Mouse (Mus musculus): ENCODE data around the gene 2900026A02Rik.

Gene 2900026A02Rik

GRCm38 (mm10) chr5:113212156-113212835, 8.7 kb downstream of the 2900026A02Rik start:
- no peak for DNase-seq (ENCODE audit: low spot score in 2 of 2)

- DNase-seq (ENCODE audit: low spot score in 2 of 2), result no peak
Measured at GRCm38 (mm10) chr5:113210314-113210713, 10.7 kb downstream of the 2900026A02Rik start.

DNA sequence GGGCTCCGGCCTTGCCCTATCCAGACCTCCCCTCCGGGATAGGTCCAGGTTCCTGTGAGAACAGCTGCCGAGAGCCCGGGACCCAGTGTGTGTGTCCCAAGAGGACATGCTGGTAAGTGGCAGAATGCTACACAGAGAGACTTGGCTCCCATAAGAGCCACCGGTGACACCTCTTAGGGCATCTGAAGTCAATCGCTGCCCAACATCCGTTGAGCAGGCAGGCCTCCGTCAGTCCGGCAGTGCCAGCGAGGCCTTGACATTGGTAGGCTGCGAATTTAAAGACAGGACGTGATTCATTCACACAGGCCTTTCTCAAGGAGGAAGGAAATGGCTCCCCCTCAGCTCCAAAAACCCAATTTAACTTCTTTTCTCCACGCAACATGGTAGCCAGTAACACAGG, 11.1 kb downstream of the 2900026A02Rik start:
- no peak for DNase-seq (ENCODE audit: low spot score in 2 of 2)

GRCm38 (mm10) chr5:113209401-113209750, 11.7 kb downstream of the 2900026A02Rik start:
- DNase-seq (ENCODE audit: low spot score in 2 of 2), result no peak

- DNase-seq (ENCODE audit: low spot score in 2 of 2), result no peak
Measured at GRCm38 (mm10) chr5:113208622-113209400, 12.2 kb downstream of the 2900026A02Rik start.

DNA sequence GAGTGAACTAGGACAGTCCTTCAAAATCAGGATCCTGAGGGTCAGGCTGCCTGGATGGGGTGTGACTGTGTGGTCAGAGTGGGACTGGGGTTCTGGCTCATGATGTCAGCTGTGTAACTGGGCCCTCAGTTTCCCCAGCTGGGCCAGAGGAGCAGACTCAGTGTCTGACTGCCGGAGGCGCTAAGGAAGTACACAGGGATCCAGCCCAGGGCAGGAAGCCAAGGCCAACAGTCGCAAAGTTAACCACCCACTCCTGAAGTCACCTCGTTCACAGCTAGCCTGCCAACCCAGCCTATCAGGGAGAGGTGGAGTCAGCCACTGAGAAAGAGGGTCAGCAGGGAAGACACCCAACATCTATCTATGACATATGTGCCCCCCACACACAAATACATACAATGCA, 13.0 kb downstream of the 2900026A02Rik start:
- no peak for DNase-seq (ENCODE audit: low spot score in 2 of 2)

GRCm38 (mm10) chr5:113206670-113207352, 14.2 kb downstream of the 2900026A02Rik start:
- no peak for DNase-seq (ENCODE audit: low spot score in 2 of 2)

GRCm38 (mm10) chr5:113204193-113204592, 16.8 kb downstream of the 2900026A02Rik start:
- no peak for DNase-seq (ENCODE audit: low spot score in 2 of 2)

GRCm38 (mm10) chr5:113199772-113200134, 21.3 kb downstream of the 2900026A02Rik start:
- DNase-seq (ENCODE audit: low spot score in 2 of 2), result no peak

- no peak for DNase-seq (ENCODE audit: low spot score in 2 of 2)
Measured at GRCm38 (mm10) chr5:113199126-113199771, 21.8 kb downstream of the 2900026A02Rik start.

- DNase-seq (ENCODE audit: low spot score in 2 of 2), result no peak
Measured at GRCm38 (mm10) chr5:113196916-113197794, 23.9 kb downstream of the 2900026A02Rik start.

GRCm38 (mm10) chr5:113195907-113196306, 25.1 kb downstream of the 2900026A02Rik start:
- DNase-seq (ENCODE audit: low spot score in 2 of 2), result no peak

DNA sequence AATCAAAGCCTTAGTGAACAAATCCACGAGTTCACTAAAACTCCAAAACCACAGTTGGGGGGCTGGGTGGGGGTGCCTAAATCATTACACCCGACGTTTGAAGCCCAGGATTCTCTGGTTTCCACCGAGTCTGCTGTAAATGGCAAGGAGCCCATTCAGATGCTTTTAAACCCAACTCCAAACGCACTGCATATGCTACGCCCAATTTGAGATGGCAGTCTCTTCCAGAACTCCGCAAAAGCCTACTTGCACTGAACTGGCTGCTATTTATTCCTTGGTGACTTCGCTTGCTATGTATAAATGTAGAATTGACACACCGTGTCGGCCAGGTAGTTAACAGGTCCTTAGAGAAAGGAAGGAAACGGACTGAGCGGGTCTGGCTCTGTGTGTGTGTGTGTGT, 25.6 kb downstream of the 2900026A02Rik start:
- DNase-seq (ENCODE audit: low spot score in 2 of 2), result no peak

- DNase-seq (ENCODE audit: low spot score in 2 of 2), result no peak
Measured at GRCm38 (mm10) chr5:113193762-113194161, 27.3 kb downstream of the 2900026A02Rik start.

DNA sequence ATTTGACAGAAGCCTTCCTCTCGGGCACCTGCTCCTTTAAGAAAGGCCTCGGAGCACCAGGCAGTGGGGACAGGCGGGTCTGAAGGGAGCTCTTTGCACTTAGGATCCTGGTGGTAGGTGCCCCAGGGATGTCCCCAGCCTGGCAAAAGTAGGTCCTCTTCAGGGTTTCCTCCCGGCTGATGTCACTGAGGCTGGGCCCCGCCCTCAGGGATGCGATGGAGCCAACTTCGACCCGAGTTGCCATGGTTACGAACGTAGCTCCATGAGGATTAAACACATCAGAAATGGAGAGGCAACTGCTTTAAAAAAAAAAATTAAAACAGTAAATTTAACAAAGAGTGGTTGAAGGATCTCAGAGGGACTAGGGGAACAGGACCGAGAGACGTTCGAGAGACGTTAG, 29.1 kb downstream of the 2900026A02Rik start:
- DNase-seq (ENCODE audit: low spot score in 2 of 2), result no peak

- DNase-seq (ENCODE audit: low spot score in 2 of 2), result no peak
Measured at GRCm38 (mm10) chr5:113190558-113190957, 30.5 kb downstream of the 2900026A02Rik start.

DNA sequence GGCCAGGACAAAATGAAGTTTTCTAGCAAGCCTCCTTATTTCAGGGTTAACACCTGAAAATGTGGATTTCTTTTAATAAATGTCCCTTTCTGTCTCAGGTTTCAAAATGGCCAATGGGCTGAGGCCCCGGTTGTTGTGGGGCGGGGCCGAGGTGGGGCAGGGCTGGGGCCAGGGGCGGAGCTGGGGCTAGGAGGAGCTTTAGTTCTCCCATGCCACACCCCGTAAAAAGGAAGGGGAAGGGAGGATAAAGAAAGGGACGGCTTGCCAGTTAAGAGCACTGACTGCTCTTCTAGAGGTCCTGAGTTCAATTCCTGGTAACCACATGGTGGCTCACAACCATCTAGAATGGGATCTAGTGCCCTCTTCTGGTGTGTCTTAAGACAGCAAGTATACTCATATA, 39.6 kb downstream of the 2900026A02Rik start:
- no peak for DNase-seq (ENCODE audit: low spot score in 2 of 2)

- DNase-seq (ENCODE audit: low spot score in 2 of 2), result no peak
Measured at GRCm38 (mm10) chr5:113180755-113181154, 40.3 kb downstream of the 2900026A02Rik start.

DNA sequence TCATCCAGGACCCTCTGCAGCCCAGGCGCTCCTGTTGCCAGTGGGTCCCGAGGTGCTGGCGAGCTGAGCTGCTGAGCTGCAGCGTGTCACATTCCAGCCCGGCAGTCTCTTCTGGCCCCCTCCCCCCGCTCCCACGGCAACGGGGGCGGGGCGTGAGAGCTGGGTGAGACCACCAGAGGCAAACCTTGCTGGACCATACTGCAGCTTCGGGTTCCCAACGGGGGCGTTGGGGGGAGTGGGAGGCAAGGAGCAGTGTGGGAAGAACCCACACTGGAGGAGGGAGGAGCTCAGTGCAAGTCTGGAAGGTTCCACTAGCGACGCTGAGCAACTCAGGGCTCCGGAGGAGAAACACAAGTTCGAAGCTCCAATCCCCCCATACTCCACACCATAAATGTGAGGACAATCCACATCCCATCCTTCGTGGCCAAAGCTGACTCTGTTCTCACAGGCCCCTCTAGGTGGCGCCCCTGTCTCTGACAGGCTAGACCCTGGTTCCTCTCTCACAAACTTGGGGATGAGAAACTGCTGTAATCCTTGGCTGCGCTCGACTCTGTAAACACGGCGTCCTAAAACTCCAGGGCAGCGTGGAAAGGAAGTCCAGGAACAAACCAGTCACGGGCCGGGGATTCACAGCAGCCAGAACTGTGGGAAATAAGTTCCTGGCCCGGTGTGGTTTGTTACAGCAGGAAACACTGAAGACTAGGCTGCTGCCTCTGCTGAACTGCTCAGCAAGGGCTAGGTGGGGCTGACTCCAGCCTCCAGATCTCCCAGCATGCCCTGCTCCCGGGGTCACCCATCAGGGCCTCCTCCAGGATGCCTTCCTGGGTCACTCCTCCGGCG, 41.0 kb downstream of the 2900026A02Rik start:
- peak; percentile 74 to 82 for DNase-seq (ENCODE audit: low spot score in 2 of 2)

DNA sequence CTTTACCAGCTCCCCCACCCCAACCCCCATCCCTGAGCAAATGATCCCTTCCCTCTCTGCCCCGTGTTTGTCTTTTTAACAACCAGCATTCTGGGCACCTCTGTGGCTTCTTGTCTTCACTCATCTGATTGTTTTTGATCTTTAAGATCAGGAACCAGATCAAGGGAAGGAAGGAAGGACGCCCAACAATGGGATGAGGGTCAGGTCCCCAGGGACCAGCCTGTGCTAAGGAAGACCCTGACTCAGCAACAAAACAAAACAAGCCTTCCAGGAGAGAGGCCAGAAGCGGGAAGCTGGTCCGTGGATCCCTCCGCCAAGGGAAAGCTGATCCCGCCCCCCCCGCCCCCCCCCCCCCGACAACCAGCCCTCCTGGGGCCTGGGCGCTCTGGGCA, 41.6 kb downstream of the 2900026A02Rik start:
- DNase-seq (ENCODE audit: low spot score in 2 of 2), result no peak
